Mouse (Mus musculus): ENCODE measurements around the gene Fnip2. TPM values are rescaled to one million over a fixed set of nuclear protein-coding genes. Genes with fewer than 3 reads are reported as not detected.
A peak's percentile ranks its signal among the peaks of the same experiment; 100 is the strongest.

The Fnip2 gene
- total RNA-seq, 2 experiments from 2014 or later = 23.9 to 24.1 TPM

GRCm38 (mm10) chr3:79531581-79532271, 35.9 kb downstream of the Fnip2 start:
- DNase-seq (ENCODE audit: low spot score in 2 of 2) = peak; percentile 57 to 83

GRCm38 (mm10) chr3:79529499-79530096, 38.0 kb downstream of the Fnip2 start:
- DNase-seq (ENCODE audit: low spot score in 2 of 2) = no peak

DNA sequence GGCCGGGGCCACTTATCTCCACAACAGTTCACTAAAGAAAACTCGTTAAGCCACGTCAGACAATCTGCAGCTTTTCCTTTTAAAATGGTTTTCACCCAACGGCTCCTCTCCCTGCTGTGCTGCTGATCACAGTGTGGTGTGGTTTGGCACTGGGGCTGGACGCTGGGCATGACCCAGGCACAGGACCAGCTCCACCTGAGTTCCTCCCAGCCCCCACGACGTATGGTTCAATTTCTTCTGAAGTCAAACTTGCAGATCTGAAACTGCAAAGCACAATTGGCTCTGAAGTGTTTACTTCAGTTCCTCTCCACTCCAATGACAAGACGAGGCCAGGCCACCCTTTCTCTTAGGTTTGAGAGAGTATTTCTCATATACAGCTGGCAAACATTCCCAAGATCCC, 39.1 kb downstream of the Fnip2 start:
- no peak for DNase-seq (ENCODE audit: low spot score in 2 of 2)

GRCm38 (mm10) chr3:79527921-79528320, 39.7 kb downstream of the Fnip2 start:
- DNase-seq (ENCODE audit: low spot score in 2 of 2) = no peak

DNA sequence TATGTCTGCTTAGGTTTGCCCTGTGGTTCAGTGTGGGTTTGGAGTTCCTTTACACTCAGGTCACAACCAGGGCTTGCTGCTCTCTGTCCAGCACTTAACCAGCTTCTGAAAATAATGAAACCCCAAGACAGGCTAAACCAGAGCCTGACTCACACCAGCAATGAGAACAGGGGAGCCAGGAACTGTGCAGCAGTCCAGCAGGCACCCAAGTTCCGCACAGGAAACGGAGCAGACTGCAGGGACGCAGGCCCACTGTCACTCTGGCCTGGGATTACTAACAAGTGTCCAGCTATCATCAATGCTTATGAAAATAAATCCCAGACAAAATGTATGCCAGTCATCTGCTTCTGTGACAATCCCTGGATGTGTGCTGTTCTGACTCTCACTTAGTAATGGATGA, 40.1 kb downstream of the Fnip2 start:
- DNase-seq (ENCODE audit: low spot score in 2 of 2) = no peak

DNA sequence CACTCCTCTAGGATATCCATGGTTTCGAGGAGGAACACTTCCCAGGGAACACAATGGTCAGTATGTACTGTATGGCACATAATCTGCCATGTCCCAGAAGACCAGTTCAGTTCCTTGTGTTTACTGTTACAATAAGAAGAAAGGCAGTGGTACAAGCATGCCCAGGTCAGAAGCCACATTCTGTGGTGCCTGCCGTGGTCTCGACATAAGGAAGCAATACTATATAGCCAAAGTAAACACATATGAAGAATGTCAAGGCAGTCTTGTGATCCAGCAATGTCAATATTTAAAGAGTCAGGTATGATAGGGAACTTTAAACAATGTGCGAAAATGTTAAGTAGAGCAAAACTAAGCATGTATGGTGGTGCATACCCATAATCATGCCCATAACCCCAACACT, 44.2 kb downstream of the Fnip2 start:
- no peak for DNase-seq (ENCODE audit: low spot score in 2 of 2)

DNA sequence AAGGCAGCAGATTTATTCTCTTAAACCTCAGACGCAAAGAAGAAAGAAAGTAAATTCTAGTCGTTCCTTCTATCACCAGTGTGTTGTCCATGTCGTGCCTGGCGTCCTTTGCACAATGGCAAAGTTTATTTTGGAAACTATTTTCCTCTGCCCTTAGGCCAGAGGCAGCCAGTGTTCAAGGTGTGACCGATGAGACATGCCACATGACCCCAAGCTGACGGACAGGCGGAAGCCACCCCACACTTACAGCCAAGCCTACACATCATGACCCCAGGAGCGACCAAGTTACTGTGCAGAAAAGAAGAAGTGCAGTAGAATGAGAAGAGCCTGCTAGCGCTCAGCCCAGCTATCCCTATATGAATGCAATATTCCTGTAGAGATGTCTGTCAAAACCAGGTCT, 47.7 kb downstream of the Fnip2 start:
- no peak for DNase-seq (ENCODE audit: low spot score in 2 of 2)

- DNase-seq (ENCODE audit: low spot score in 2 of 2) = no peak
Observed at GRCm38 (mm10) chr3:79518761-79519527, 48.7 kb downstream of the Fnip2 start.

- peak; percentile 40 to 73 for DNase-seq (ENCODE audit: low spot score in 2 of 2)
Observed at GRCm38 (mm10) chr3:79517884-79518591, 49.6 kb downstream of the Fnip2 start.

GRCm38 (mm10) chr3:79516958-79517357, 50.6 kb downstream of the Fnip2 start:
- no peak for DNase-seq (ENCODE audit: low spot score in 2 of 2)

DNA sequence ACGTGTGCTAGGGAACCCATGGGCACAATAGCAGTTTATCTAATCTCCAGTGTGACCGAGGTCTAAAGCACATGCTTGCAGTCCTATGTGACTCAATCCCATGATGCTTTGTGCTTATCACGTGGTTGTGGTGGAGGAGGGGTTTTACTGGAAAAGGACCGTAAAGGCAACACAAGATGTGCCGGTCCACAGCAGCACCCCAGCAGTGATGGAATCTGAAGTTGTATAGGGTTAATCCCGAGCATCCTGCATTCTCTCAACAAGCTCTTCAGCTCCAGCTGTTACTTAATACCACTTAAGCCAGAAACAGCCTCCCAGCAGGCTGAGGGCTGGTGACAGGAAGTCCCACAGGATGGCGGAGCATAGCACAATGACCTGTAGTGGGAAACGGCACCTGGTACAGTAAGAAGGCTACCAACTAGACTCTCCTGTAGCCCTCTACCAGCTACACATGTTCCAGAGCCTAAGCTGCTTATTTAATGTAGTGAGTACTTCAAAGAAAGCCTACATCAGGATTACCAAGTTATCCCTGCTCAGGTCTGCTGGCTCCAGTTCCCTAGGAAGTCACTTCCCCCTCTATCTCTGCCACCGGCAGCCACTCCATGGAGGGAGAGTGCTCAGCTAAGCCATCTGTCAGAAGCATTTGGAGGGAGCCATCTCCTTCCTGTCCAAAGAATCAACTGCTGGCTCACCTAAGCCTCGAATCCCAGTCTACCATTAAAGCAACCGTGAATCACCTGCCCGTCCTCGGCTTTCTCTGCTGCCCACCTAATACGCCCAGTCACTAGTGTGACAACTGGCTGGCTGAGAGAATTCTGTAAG, 51.3 kb downstream of the Fnip2 start:
- DNase-seq (ENCODE audit: low spot score in 2 of 2) = no peak

DNA sequence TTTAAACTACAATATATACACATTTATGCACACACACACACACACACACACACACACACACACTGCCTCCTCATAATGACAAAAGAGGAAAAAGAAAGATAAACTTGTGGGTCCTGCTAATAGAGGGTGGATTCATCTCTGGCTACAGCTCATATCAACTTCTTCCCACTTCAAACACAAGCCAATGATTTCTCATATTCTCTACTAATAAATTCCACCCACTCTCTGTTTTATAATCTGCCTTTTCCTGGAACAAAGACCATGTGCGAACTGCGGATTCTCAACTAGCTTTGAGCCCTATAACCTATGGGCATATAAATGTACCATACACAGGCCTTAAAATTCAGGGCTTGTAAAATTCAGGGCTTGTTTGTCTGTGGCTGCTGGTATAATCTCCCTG, 53.3 kb downstream of the Fnip2 start:
- peak in 1 of 2 experiments; percentile 66 for DNase-seq (ENCODE audit: low spot score in 2 of 2)

- DNase-seq (ENCODE audit: low spot score in 2 of 2) = no peak
Observed at GRCm38 (mm10) chr3:79501166-79501728, 66.3 kb downstream of the Fnip2 start.

DNA sequence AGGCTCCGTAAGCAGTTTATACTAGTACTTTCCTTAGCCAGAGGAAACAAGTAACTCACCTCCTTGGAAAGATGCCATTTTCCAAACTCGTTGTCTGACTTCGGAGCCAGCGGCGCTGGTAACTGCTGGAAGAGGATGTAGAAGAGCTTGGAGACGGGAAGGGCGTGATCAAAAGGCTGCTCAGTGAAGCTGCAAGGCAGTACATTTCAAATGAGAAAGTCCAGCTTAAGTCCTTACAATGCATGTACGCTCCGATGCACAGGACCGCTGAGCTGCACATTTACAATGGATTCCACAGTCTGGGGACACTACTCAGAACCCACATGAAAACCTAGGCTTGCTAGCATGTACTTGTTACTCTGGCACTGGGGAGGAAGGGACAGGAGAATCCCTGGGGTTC, 67.3 kb downstream of the Fnip2 start:
- DNase-seq (ENCODE audit: low spot score in 2 of 2) = no peak

DNA sequence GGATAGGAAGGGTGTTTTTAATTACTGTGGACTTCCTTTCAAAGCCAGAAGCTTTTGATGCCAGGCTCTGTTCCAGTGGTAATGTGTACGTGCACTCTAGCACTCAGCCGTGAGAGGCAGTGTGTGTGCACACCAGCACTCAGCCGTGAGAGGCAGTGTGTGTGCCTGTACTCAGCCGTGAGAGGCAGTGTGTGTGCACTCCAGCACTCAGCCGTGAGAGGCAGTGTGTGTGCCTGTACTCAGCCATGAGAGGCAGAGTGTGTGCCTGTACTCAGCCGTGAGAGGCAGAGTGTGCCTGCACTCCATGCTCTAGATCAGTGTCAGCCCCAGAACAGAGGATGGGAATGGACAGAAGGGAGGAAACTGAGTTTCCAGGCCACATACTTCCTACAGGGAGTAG, 70.9 kb downstream of the Fnip2 start:
- DNase-seq (ENCODE audit: low spot score in 2 of 2) = no peak

DNA sequence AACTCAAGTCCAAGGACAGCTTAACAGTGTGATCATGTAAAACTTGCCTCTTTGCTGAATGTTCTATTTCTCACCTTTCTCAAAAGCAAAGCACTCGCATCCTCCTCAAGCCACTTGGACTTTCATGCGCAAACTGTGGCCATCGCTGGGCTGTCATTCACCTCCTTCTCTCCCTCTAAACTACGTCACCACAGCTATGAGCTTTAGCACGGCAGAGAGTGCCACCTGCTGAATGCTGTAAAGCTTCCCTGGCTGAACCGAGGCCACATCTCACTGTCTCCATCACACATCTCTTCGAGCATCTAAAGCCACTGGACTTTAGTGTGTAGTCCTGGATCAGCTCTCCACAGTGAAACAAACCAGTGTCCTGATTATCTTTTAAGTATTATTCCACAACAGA, 72.4 kb downstream of the Fnip2 start:
- DNase-seq (ENCODE audit: low spot score in 2 of 2) = peak; percentile 39 to 79

DNA sequence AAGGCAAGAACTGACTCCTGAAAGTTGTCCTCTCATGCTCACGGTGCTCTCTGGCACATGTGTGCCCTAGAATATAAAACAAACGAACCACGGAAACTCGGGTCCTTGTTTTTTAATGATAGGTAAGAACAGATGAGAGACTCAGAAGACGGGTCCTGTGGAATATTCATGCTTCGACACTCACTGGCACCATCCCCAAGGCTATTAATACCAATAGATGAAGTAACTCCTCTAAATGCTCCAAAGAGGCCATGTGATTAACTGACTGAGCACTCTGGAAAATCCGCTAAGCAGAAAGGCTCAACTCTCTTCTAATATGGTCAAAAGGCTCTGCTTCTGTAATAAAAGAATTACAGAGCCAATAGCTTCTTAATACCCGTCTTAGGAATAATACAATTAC, 73.6 kb downstream of the Fnip2 start:
- no peak for DNase-seq (ENCODE audit: low spot score in 2 of 2)

DNA sequence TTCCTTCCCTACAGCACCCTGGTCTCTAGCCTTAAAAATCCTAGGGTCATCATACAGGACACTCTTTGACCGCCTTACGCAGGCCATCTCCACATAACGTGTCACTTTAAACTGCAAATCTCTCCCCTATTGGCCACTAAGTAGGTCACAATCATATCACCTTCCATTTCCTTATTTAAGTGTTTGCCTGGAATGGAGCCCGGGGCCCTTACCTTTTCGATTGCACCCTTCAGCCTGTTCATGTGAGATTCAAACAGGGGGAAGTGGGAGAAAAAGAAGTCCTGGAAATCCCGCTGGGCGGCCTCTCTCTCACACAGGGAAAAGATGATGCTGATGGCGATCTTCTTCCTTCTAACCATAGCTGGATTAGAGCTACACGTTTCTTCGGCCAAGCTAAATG, 74.5 kb downstream of the Fnip2 start:
- DNase-seq (ENCODE audit: low spot score in 2 of 2) = no peak

DNA sequence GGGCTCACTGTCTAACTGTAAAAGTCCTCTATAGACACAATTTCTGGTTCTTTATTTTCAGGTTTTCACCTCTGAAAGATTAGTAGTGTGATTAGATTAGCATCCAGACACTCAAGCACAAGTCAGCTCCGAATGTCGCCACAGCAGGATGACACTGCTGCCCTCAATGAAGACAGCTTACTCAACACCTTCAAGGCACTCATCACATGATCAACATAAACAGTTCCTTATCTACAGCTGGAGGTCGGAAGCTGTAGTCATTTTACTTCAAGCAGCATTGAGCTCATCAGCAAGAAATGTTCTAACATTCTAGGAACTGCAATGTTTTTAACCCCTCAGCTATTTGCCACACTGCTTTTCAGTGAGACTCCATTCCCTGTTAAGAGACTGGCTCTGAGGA, 76.0 kb downstream of the Fnip2 start:
- no peak for DNase-seq (ENCODE audit: low spot score in 2 of 2)

DNA sequence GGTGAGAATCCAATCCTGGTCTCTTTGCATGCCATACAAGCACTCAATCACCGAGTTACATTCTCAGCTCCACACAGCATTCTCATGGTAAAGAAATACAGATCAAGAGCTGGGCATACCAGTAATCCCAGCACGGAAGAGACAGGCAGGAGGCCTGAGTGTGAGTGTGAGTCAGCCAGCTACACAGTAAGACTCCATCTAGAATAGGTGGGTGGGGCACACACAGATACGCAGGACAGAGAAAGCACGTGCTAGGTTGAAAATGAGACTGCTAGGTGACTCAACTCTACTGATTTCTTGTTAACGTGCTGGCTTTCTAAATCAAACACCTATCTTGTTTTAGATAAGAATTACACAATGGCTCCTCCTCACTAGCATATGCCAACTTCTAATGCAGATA, 77.5 kb downstream of the Fnip2 start:
- DNase-seq (ENCODE audit: low spot score in 2 of 2) = no peak

DNA sequence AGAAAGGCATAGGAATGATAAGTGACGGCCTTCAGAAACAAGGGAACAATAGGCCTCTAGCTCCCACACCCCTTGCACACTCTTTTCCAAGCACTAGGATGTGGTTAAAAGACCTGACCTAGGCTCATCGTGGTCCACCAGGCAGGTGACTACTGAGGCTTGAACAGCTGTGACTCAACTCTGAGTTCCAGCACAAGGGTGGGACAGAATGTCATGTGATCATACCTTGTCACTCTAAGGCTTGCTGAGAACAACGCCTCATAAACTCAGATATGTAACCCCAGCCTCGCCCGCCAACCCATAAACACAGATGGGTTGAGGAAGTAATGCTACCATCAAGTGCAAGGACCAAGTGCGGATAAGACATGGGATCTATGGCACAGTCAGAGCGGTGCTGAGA, 79.6 kb downstream of the Fnip2 start:
- DNase-seq (ENCODE audit: low spot score in 2 of 2) = no peak

Measured in layer of hippocampus, adult 18-20 months (tissue).